Mouse (Mus musculus): Measurements from ENCODE around the gene Lpar3.
A peak's percentile ranks its signal among the peaks of the same experiment; 100 is the strongest.

GRCm38 (mm10) chr3:146277456-146277855 lies 56.7 kb downstream of the Lpar3 start:
- TF ChIP-seq CTCF (IDR thresholded peaks at IDR 0.05; ENCODE audit: low read depth) (peak; percentile 52), EP300 (IDR thresholded peaks at IDR 0.05; ENCODE audit: low read depth) (no peak)

Data from liver, embryonic 14.5 days (tissue).